18 mouse cellular contexts compared by ENCODE assay signal in the genomic region with DNA sequence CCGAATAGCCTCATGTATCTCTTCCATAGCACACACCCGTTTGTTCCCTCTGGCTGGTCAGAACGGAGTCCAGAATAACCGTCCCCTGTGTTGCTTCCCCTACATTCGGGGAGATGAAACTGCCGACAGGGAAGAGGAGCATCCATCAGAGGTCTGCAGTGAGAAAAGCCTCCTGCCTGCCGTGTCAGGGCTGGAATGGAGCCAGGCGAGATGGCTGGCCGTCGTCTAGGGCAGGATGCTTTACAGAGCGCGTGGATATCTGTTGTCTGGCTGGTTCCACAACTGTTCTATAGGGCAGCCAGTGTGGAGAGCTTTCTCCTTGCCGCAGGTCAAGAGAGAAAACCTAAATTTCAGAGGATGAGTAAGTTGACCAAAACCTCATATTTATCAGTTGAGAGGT.
"Had no signal": no experiment of that assay in that cellular context is flagged by ENCODE, and none has a peak within 500 bp of the region (broad histone marks: within the 10 kb centered on the region; RNA-seq: fewer than 3 reads in every experiment).

No protein-coding gene starts in this region.

- H3K9ac ChIP-seq: liver, embryonic 13.5 days; lung, embryonic 15.5 days; midbrain, embryonic 13.5 days; neural tube, embryonic 13.5 days; stomach, embryonic 15.5 days had no signal

- H3K4me1 ChIP-seq: liver, embryonic 13.5 days; lung, embryonic 15.5 days; megakaryocyte, embryonic 14.5 days had no signal

- H3K9me3 ChIP-seq: liver, embryonic 13.5 days; lung, embryonic 15.5 days; midbrain, embryonic 10.5 days; midbrain, embryonic 13.5 days; neural tube, embryonic 13.5 days; stomach, embryonic 15.5 days had no signal

- H3K4me3 ChIP-seq: liver, embryonic 13.5 days; lung, embryonic 15.5 days; megakaryocyte, embryonic 14.5 days; midbrain, embryonic 10.5 days; midbrain, embryonic 13.5 days; myocyte; neural tube, embryonic 13.5 days; stomach, embryonic 15.5 days had no signal

- H3K4me2 ChIP-seq: liver, embryonic 13.5 days; lung, embryonic 15.5 days; midbrain, embryonic 13.5 days; neural tube, embryonic 13.5 days; stomach, embryonic 15.5 days had no signal

- H3K27ac ChIP-seq: liver, embryonic 13.5 days; lung, embryonic 15.5 days; midbrain, embryonic 10.5 days; midbrain, embryonic 13.5 days; neural tube, embryonic 13.5 days; stomach, embryonic 15.5 days had no signal

- H3K27me3 ChIP-seq: liver, embryonic 13.5 days; lung, embryonic 15.5 days; megakaryocyte, embryonic 14.5 days; stomach, embryonic 15.5 days had no signal

- ATAC-seq: midbrain, embryonic 13.5 days; midbrain, embryonic 16.5 days had no signal

- H3K36me3 ChIP-seq: liver, embryonic 13.5 days; lung, embryonic 15.5 days; midbrain, embryonic 10.5 days; midbrain, embryonic 13.5 days; neural tube, embryonic 13.5 days; stomach, embryonic 15.5 days had no signal

- DNase-seq: kidney, postnatal 10 days; kidney, postnatal 36 days; liver, embryonic 13.5 days; lung, postnatal 10 days; lung, postnatal 36 days; retina, postnatal 1 day; right cerebral cortex, postnatal 25 days; spleen, adult 18-20 months; thymus, adult 18-20 months; thymus, postnatal 36 days had no signal
